Mouse (Mus musculus) hindbrain, embryonic 15.5 days (tissue): ENCODE results near the gene Egln1. TPM values are rescaled to one million over a fixed set of nuclear protein-coding genes. Genes with fewer than 3 reads are reported as not detected.

Source experiments
- ATAC-seq: fragments of 200-750 bp; cut with Nextera tagmentation; 2 replicates; pipeline ENCODE4 v1.8.0; 2017; ENCODE audit warnings: low read depth, moderate number of reproducible peaks, moderate TSS enrichment; ENCODE audit not compliant: low FRiP score
- H3K27ac ChIP-seq: fragments of 300-500 bp; sonication (generic); replicated peaks from 2 replicates; pipeline ENCODE4 v1.5.1; 2015; ENCODE audit warnings: mild to moderate bottlenecking, inconsistent platforms
- H3K27me3 ChIP-seq: fragments of 300-500 bp; sonication (generic); 2 replicates; pipeline ENCODE4 v1.6.1; 2015; ENCODE audit warnings: control low read depth, inconsistent platforms
- H3K36me3 ChIP-seq: fragments of 300-500 bp; sonication (generic); 2 replicates; pipeline ENCODE4 v1.6.1; 2015; ENCODE audit warnings: control low read depth, inconsistent platforms
- H3K4me1 ChIP-seq: fragments of 300-500 bp; sonication (generic); replicated peaks from 2 replicates; pipeline ENCODE4 v1.6.1; 2015; ENCODE audit warnings: control low read depth, inconsistent platforms
- H3K4me2 ChIP-seq: fragments of 300-500 bp; sonication (generic); 2 replicates; pipeline ENCODE4 v1.6.1; 2015; ENCODE audit warnings: moderate library complexity, mild to moderate bottlenecking, inconsistent platforms
- H3K4me3 ChIP-seq: fragments of 300-500 bp; sonication (generic); 2 replicates; pipeline ENCODE4 v1.5.1; 2015; ENCODE audit warnings: mild to moderate bottlenecking, inconsistent platforms
- H3K9ac ChIP-seq: fragments of 300-500 bp; sonication (generic); 2 replicates; pipeline ENCODE4 v1.6.1; 2015; ENCODE audit warnings: inconsistent platforms
- H3K9me3 ChIP-seq: fragments of 300-500 bp; sonication (generic); 2 replicates; pipeline ENCODE4 v1.6.1; 2016; ENCODE audit warnings: control low read depth, inconsistent platforms
- WGBS: fragments of 180-500 bp; shearing (Covaris S2); methylation state at CpG from one replicate; pipeline ENCODE4 v1.1.7; 2015; 5-methylcytosine and 5-hydroxymethylcytosine counted together
- polyA plus RNA-seq: library from polyadenylated mRNA; unstranded; fragments of >200 nt; fragmentation: Nextera tagmentation; extraction: Ambion mirVana; gene quantifications from 2 replicates; pipeline ENCODE4 v1.2.1, GENCODE M21; 2015

Egln1 gene
- polyA plus RNA-seq, 1 experiment from 2014 or later, result 15.5 TPM

GRCm38 (mm10) chr8:124863163-124863677 is 85.9 kb downstream of the Egln1 start:
- Histone ChIP-seq H3K27me3 (no peaks in the 10 kb centered on the region), H3K36me3 (peaks cover 16% of the 10 kb centered on the region), H3K4me1 (peaks cover 23% of the 10 kb centered on the region), H3K4me2 (peak overlapping the region; percentile 84), H3K9ac (peak overlapping the region; percentile 100), H3K4me3 (peak overlapping the region; percentile 94), H3K9me3 (no peaks in the 10 kb centered on the region), H3K27ac (peak overlapping the region; percentile 94)
- ATAC-seq, result peak; percentile 90; the same call in 1 of the 2 replicates
- WGBS, result under 1% methylated on average over 33 of the region's 33 CpGs

- H3K9me3 ChIP-seq, result no peaks in the 10 kb centered on the region
- ATAC-seq, result peak; percentile 99
- H3K4me2 ChIP-seq, result peak within 1 kb of the TSS; percentile 84
- peaks cover 23% of the 10 kb centered on the region for H3K36me3 ChIP-seq
- peak within 1 kb of the TSS; percentile 94 for H3K27ac ChIP-seq
- peak within 1 kb of the TSS; percentile 100 for H3K9ac ChIP-seq
- H3K4me3 ChIP-seq, result peak within 1 kb of the TSS; percentile 94
- no peaks in the 10 kb centered on the region for H3K27me3 ChIP-seq
- 1% methylated on average over 55 of the region's 55 CpGs for WGBS
- peaks cover 23% of the 10 kb centered on the region for H3K4me1 ChIP-seq
Observed at GRCm38 (mm10) chr8:124862321-124863162, 86.6 kb downstream of the Egln1 start, which contains the start of the genes Gnpat and 2810004N23Rik. Gene Gnpat (plus strand): TSS chr8:124863033. Gene 2810004N23Rik (minus strand): TSS chr8:124863120.

GRCm38 (mm10) chr8:124860188-124860587 is 88.9 kb downstream of the Egln1 start:
- Histone ChIP-seq H3K4me1 (peaks cover 23% of the 10 kb centered on the region), H3K4me2 (no peak overlapping the region), H3K4me3 (no peak overlapping the region), H3K36me3 (peaks cover 40% of the 10 kb centered on the region), H3K27ac (no peak overlapping the region), H3K27me3 (no peaks in the 10 kb centered on the region), H3K9me3 (no peaks in the 10 kb centered on the region; the same call in 1 of the 2 replicates), H3K9ac (no peak overlapping the region)
- ATAC-seq, result no peak
- WGBS, result 95% methylated on average over 3 of the region's 3 CpGs

GRCm38 (mm10) chr8:124859466-124859865 is 89.7 kb downstream of the Egln1 start:
- Histone ChIP-seq H3K36me3 (peaks cover 47% of the 10 kb centered on the region), H3K4me3 (no peak overlapping the region), H3K27ac (no peak overlapping the region), H3K9ac (no peak overlapping the region), H3K4me2 (no peak overlapping the region), H3K9me3 (peaks cover 1% of the 10 kb centered on the region; the same call in 1 of the 2 replicates), H3K4me1 (peaks cover 17% of the 10 kb centered on the region), H3K27me3 (no peaks in the 10 kb centered on the region)
- no peak for ATAC-seq

Other genes with a start within 250 kb of the Egln1 start
- 61.8 and 66.1 TPM in 2 replicates for gene Ttc13, start 227.3 kb downstream of the Egln1 start, polyA plus RNA-seq
- 35.6 and 40.2 TPM in 2 replicates for gene Arv1, start 227.2 kb downstream of the Egln1 start, polyA plus RNA-seq
- gene Fam89a, start 197.5 kb downstream of the Egln1 start, polyA plus RNA-seq, result 1.1 and 1.8 TPM in 2 replicates
- 28.5 and 29.6 TPM in 2 replicates for gene Trim67, start 156.2 kb downstream of the Egln1 start, polyA plus RNA-seq
- gene Gnpat, start 86.3 kb downstream of the Egln1 start, polyA plus RNA-seq, result 74.7 and 79.5 TPM in 2 replicates
- gene 2810004N23Rik, start 86.2 kb downstream of the Egln1 start, polyA plus RNA-seq, result 26.2 and 26.9 TPM in 2 replicates
- gene Exoc8, start 51.6 kb downstream of the Egln1 start, polyA plus RNA-seq, result 14.6 and 15.2 TPM in 2 replicates
- 8.8 and 9.3 TPM in 2 replicates for gene Sprtn, start 51.4 kb downstream of the Egln1 start, polyA plus RNA-seq
- gene Tsnax, start 63.7 kb upstream of the Egln1 start, polyA plus RNA-seq, result 199 and 201 TPM in 2 replicates
- 1.8 and 2.6 TPM in 2 replicates for gene Disc1, start 104.9 kb upstream of the Egln1 start, polyA plus RNA-seq